Comparison of ENCODE assay signal across 8 mouse cellular contexts in the genomic region with DNA sequence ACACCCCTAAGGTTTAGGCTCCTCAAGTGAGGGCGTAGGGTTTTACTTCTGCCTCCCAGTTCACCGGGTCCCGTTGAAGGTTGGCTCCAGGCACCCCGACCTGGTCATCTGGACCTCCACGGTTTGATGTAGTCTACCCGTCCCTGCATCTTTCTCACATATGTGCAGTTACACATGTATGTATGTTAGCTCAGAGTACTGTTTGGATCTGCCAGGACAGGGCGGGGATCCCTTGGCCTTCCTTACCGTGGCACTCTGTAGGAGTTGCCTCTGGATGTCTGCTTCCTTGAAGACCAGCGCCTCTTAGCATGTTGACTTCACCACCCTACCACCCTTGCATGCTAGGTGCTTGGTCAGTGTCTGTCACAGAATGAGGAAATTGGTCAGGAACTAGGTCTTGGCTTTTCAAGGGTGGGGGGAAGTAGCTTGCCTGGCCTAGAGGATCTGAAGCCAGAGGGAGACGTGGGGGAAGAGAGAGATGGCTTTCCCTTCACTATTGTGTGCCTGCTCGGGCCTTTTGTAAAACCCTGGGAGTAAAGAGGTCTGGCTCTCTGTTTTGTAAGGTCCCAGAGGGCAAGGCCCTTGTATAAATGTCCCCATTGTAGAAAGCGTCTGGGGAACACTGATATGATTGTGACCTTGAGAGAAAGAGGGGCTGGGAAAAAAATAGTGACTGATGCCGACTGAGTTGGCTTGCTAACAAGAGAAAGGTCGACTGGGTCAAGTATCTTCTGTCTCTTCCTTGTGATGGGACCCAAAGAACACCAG. TPM values are rescaled to one million over a fixed set of nuclear protein-coding genes. Genes with fewer than 3 reads are reported as not detected.
DNase-seq lines count a peak whose midpoint lies in the region; ATAC-seq and TF ChIP-seq lines count a peak whose summit lies in the region.

No protein-coding gene starts in this region.

- H3K4me3 ChIP-seq in heart, adult 2 months, result peak overlapping the region; percentile 81
- peak overlapping the region; percentile 77 for H3K4me3 ChIP-seq in heart, embryonic 11.5 days (ENCODE audit: low read depth, low read length)
- H3K4me3 ChIP-seq in kidney, embryonic 16.5 days (ENCODE audit: low read length), result peak overlapping the region; percentile 77

- peak in 1 of 2 experiments; percentile 55 for DNase-seq in heart, adult 2 months
- no peak for DNase-seq in heart, postnatal 25 days (ENCODE audit: low spot score)
- peak; percentile 25 for DNase-seq in lung, postnatal 25 days (ENCODE audit: low spot score)
- DNase-seq in spleen, postnatal 36 days (ENCODE audit: low spot score in 2 of 2), result peak; percentile 27 to 44
- DNase-seq in left cerebral cortex, postnatal 36 days (ENCODE audit: low spot score in 2 of 2), result no peak

- peak; percentile 1; the same call in 1 of the 2 replicates for TF ChIP-seq POLR2A in heart, adult 2 months (IDR thresholded peaks at IDR 0.05; ENCODE audit: insufficient read depth, low read depth, low read length)

- peaks cover 13% of the 10 kb centered on the region for H3K4me1 ChIP-seq in heart, adult 2 months (ENCODE audit: control insufficient read depth, insufficient read depth, low read length)
- H3K4me1 ChIP-seq in heart, embryonic 11.5 days (ENCODE audit: control insufficient read depth, insufficient read depth, low read length), result peaks cover 32% of the 10 kb centered on the region
- peaks cover 14% of the 10 kb centered on the region for H3K4me1 ChIP-seq in kidney, embryonic 16.5 days (ENCODE audit: insufficient read depth, low read length)

- no peak for TF ChIP-seq CTCF in heart, adult 2 months (IDR thresholded peaks at IDR 0.05)

- H3K36me3 ChIP-seq in heart, adult 2 months (ENCODE audit: control insufficient read depth, insufficient read depth, low read length), result no peaks in the 10 kb centered on the region
- 0 out of 2 replicates have a peak, but pooled peaks cover 2% of the 10 kb centered on the region for H3K36me3 ChIP-seq in heart, embryonic 11.5 days (ENCODE audit: control insufficient read depth, insufficient read depth, low read length)
- H3K36me3 ChIP-seq in kidney, embryonic 16.5 days (ENCODE audit: insufficient read depth, low read length), result no peaks in the 10 kb centered on the region; the same call in 1 of the 2 replicates

- H3K79me2 ChIP-seq in heart, adult 2 months (replicated peaks; ENCODE audit: control insufficient read depth, insufficient read depth, low read length), result peaks cover 1% of the 10 kb centered on the region; the same call in 1 of the 2 replicates

- no peaks in the 10 kb centered on the region for H3K27me3 ChIP-seq in heart, adult 2 months (ENCODE audit: control insufficient read depth, insufficient read depth, low read length)
- no peaks in the 10 kb centered on the region for H3K27me3 ChIP-seq in heart, embryonic 11.5 days (ENCODE audit: control insufficient read depth, insufficient read depth, low read length)
- no peaks in the 10 kb centered on the region for H3K27me3 ChIP-seq in kidney, embryonic 16.5 days (ENCODE audit: insufficient read depth, low read length)

- intact Hi-C loops in heart, adult 2 months (cut with DNase I), result loop anchor here (2.0 to 5.0 kb wide), 2 partner anchors 51 to 93 kb away; no protein-coding TSS in a partner anchor
- intact Hi-C loops in heart, postnatal 25 days (cut with DNase I), result loop anchor here (5.0 kb wide), 3 partner anchors 38 to 93 kb away; a partner anchor contains a TSS
- intact Hi-C loops in left cerebral cortex, postnatal 36 days (cut with DNase I), result loop anchor here (5.0 to 10.0 kb wide), 2 partner anchors 93 to 571 kb away; no protein-coding TSS in a partner anchor

- TF ChIP-seq EP300 in heart, adult 2 months (IDR thresholded peaks at IDR 0.05; ENCODE audit: insufficient read depth, low read depth, low read length), result peak; percentile 5; the same call in 1 of the 2 replicates

- ATAC-seq in common myeloid progenitor, adult 5-6 weeks (replicated peaks; ENCODE audit: low read depth, poor library complexity, severe bottlenecking), result peak; percentile 46
- ATAC-seq in heart, embryonic 11.5 days (replicated peaks; ENCODE audit: insufficient number of reproducible peaks, low FRiP score, low TSS enrichment), result peak; percentile 36; the same call in 1 of the 2 replicates
- peak; percentile 35; the same call in 1 of the 2 replicates for ATAC-seq in kidney, embryonic 16.5 days (ENCODE audit: low FRiP score, low TSS enrichment)

- no peaks in the 10 kb centered on the region for H3K9me3 ChIP-seq in heart, embryonic 11.5 days (replicated peaks; ENCODE audit: control insufficient read depth, low read length)
- no peaks in the 10 kb centered on the region for H3K9me3 ChIP-seq in kidney, embryonic 16.5 days (ENCODE audit: low read length)

- H3K27ac ChIP-seq in heart, adult 2 months, result peak overlapping the region; percentile 99
- peak overlapping the region; percentile 100 for H3K27ac ChIP-seq in heart, embryonic 11.5 days (ENCODE audit: low read depth, low read length)
- H3K27ac ChIP-seq in kidney, embryonic 16.5 days (ENCODE audit: low read length), result peak overlapping the region; percentile 100

- WGBS in heart, adult 2 months, result 2% methylated on average over 14 of the region's 14 CpGs
- 10% methylated on average over 14 of the region's 14 CpGs for WGBS in heart, embryonic 11.5 days (ENCODE audit: insufficient replicate concordance)
- 10% methylated on average over 14 of the region's 14 CpGs for WGBS in kidney, embryonic 16.5 days

- H3K4me2 ChIP-seq in heart, embryonic 11.5 days, result peak overlapping the region; percentile 81
- H3K4me2 ChIP-seq in kidney, embryonic 16.5 days (replicated peaks; ENCODE audit: low read depth, low read length), result peak overlapping the region; percentile 73

- H3K9ac ChIP-seq in heart, adult 2 months (ENCODE audit: low read depth, low read length), result peak overlapping the region; percentile 95
- peak overlapping the region; percentile 97 for H3K9ac ChIP-seq in heart, embryonic 11.5 days (ENCODE audit: low read depth, low read length)
- H3K9ac ChIP-seq in kidney, embryonic 16.5 days (replicated peaks; ENCODE audit: low read length), result peak overlapping the region; percentile 94

RNA-seq across cellular contexts. Expression of a gene that starts 0.9 kb away (rescaled TPM):
- total RNA-seq in heart, adult 2 months (2021), result 10 to 100 TPM; 17.8 to 24.5 TPM
- 24.1 and 29.3 TPM in 2 replicates for polyA plus RNA-seq in heart, adult 2 months (2012; rRNA removed)
- 10 to 100 TPM; 23.7 to 26.5 TPM for total RNA-seq in heart, postnatal 25 days (2021)
- total RNA-seq in common myeloid progenitor, adult 5-6 weeks (2017), result 10.6 and 19.9 TPM in 2 replicates
- polyA plus RNA-seq in heart, embryonic 11.5 days (2014; fragmentation: Nextera tagmentation; extraction: Ambion mirVana), result 18.8 and 25.1 TPM in 2 replicates
- 44.1 and 44.7 TPM in 2 replicates for polyA plus RNA-seq in kidney, embryonic 16.5 days (2015; fragmentation: Nextera tagmentation; extraction: Ambion mirVana)
- 10 to 100 TPM; 23.1 to 30.4 TPM for total RNA-seq in left cerebral cortex, postnatal 36 days (2021)

RNA-seq across cellular contexts. Expression of a gene that starts 39.7 kb away (rescaled TPM):
- total RNA-seq in heart, adult 2 months (2021), result 1 to 10 TPM; 2.3 to 3.5 TPM
- 4.9 and 5.5 TPM in 2 replicates for polyA plus RNA-seq in heart, adult 2 months (2012; rRNA removed)
- total RNA-seq in heart, postnatal 25 days (2021), result 1 to 10 TPM; 1.5 to 1.6 TPM
- not detected in 2 replicates for total RNA-seq in common myeloid progenitor, adult 5-6 weeks (2017)
- 1.8 and 2.1 TPM in 2 replicates for polyA plus RNA-seq in heart, embryonic 11.5 days (2014; fragmentation: Nextera tagmentation; extraction: Ambion mirVana)
- polyA plus RNA-seq in kidney, embryonic 16.5 days (2015; fragmentation: Nextera tagmentation; extraction: Ambion mirVana), result 9.4 and 9.5 TPM in 2 replicates
- total RNA-seq in left cerebral cortex, postnatal 36 days (2021), result 100 to 1,000 TPM; 119 to 126 TPM

RNA-seq across cellular contexts. Expression of a gene that starts 42.2 kb away (rescaled TPM):
- total RNA-seq in heart, adult 2 months (2021), result 100 to 1,000 TPM; 137 to 150 TPM
- polyA plus RNA-seq in heart, adult 2 months (2012; rRNA removed), result 201 and 230 TPM in 2 replicates
- 100 to 1,000 TPM; 154 to 183 TPM for total RNA-seq in heart, postnatal 25 days (2021)
- total RNA-seq in common myeloid progenitor, adult 5-6 weeks (2017), result 2,920 and 3,083 TPM in 2 replicates
- polyA plus RNA-seq in heart, embryonic 11.5 days (2014; fragmentation: Nextera tagmentation; extraction: Ambion mirVana), result 861 and 879 TPM in 2 replicates
- 981 and 1,131 TPM in 2 replicates for polyA plus RNA-seq in kidney, embryonic 16.5 days (2015; fragmentation: Nextera tagmentation; extraction: Ambion mirVana)
- 100 to 1,000 TPM; 416 to 501 TPM for total RNA-seq in left cerebral cortex, postnatal 36 days (2021)

RNA-seq across cellular contexts. Expression of a gene that starts 42.7 kb away (rescaled TPM):
- 10 to 100 TPM; 69.6 to 95.0 TPM for total RNA-seq in heart, adult 2 months (2021)
- polyA plus RNA-seq in heart, adult 2 months (2012; rRNA removed), result 247 and 250 TPM in 2 replicates
- 10 to 100 TPM; 77.5 to 92.2 TPM for total RNA-seq in heart, postnatal 25 days (2021)
- 4.8 and 6.1 TPM in 2 replicates for total RNA-seq in common myeloid progenitor, adult 5-6 weeks (2017)
- polyA plus RNA-seq in heart, embryonic 11.5 days (2014; fragmentation: Nextera tagmentation; extraction: Ambion mirVana), result 15.2 and 20.7 TPM in 2 replicates
- polyA plus RNA-seq in kidney, embryonic 16.5 days (2015; fragmentation: Nextera tagmentation; extraction: Ambion mirVana), result 14.3 and 16.0 TPM in 2 replicates
- total RNA-seq in left cerebral cortex, postnatal 36 days (2021), result 100 to 1,000 TPM; 424 to 526 TPM

Comparison
In these comparisons a context has a peak if more than half of its experiments do, and no peak if none do; other contexts are left out.
1. DNase-seq: peak in lung, postnatal 25 days (single experiment) and spleen, postnatal 36 days (2 of 2); none in heart, postnatal 25 days (single experiment) and left cerebral cortex, postnatal 36 days (0 of 2).
2. RNA of a gene that starts 39.7 kb away (total RNA-seq): 119 to 126 TPM in left cerebral cortex, postnatal 36 days; 2.3 to 3.5 TPM in heart, adult 2 months, 1.5 to 1.6 TPM in heart, postnatal 25 days and not detected in common myeloid progenitor, adult 5-6 weeks; every median in the first group is over 10 times any median in the second.
3. Peak in every context shown above with its lines, with median percentiles within 50 percentile points of each other: H3K27ac ChIP-seq, H3K4me3 ChIP-seq, H3K9ac ChIP-seq and ATAC-seq.